9 mouse cellular contexts compared by ENCODE assay signal in the genomic region with DNA sequence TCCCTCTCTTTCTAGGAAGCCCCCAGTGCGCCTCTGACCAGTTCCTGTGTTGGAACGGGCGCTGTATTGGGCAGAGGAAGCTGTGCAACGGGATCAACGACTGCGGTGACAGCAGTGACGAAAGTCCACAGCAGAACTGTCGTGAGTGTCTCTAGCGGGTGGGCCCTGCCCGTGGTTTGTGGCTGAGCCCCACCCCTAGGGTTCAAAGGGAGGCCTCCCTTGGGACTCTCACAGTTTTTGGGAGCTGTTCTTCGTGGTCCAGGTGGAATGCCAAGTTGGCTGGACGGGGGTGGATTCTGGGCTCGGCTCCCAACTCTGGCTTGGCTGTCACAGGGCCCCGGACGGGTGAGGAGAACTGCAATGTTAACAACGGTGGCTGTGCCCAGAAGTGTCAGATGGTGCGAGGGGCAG. TPM values are rescaled to one million over a fixed set of nuclear protein-coding genes. Genes with fewer than 3 reads are reported as not detected.
A peak's percentile ranks its signal among the peaks of the same experiment; 100 is the strongest.
DNase-seq lines count a peak whose midpoint lies in the region; ATAC-seq lines count a peak whose summit lies in the region.
"Had no signal": no experiment of that assay in that cellular context is flagged by ENCODE, and none has a peak within 500 bp of the region (broad histone marks: within the 10 kb centered on the region; RNA-seq: fewer than 3 reads in every experiment).

No protein-coding gene starts in this region.

- H3K9me3 ChIP-seq in megakaryocyte, embryonic 14.5 days: no peaks in the 10 kb centered on the region
- no peaks in the 10 kb centered on the region for H3K9me3 ChIP-seq in hindbrain, embryonic 11.5 days (ENCODE audit: control insufficient read depth, low read length)

- H3K36me3 ChIP-seq in megakaryocyte, embryonic 14.5 days (replicated peaks; ENCODE audit: low read length): no peaks in the 10 kb centered on the region
- peaks cover 2% of the 10 kb centered on the region; the same call in 1 of the 2 replicates for H3K36me3 ChIP-seq in hindbrain, embryonic 11.5 days (ENCODE audit: control insufficient read depth, insufficient read depth, low read length)

- H3K27me3 ChIP-seq in megakaryocyte, embryonic 14.5 days (replicated peaks): peaks cover 70% of the 10 kb centered on the region
- H3K27me3 ChIP-seq in hindbrain, embryonic 11.5 days (ENCODE audit: control insufficient read depth, insufficient read depth, low read length): no peaks in the 10 kb centered on the region

- DNase-seq in adrenal gland, postnatal 10 days: peak; percentile 72
- DNase-seq in adrenal gland, adult 18-20 months (ENCODE audit: low spot score in 2 of 2): no peak
- peak; percentile 70 for DNase-seq in left cerebral cortex, postnatal 4 days
- no peak for DNase-seq in left cerebral cortex, adult 8-10 months (ENCODE audit: low spot score in 2 of 2)
- DNase-seq in heart, adult 18-20 months: peak; percentile 78 to 81
- no peak for DNase-seq in hindbrain, embryonic 11.5 days (ENCODE audit: low spot score)
- DNase-seq: midbrain, embryonic 14.5 days had no signal

- H3K9ac ChIP-seq in hindbrain, embryonic 11.5 days (ENCODE audit: low read depth, low read length): no peak overlapping the region

- peaks cover 19% of the 10 kb centered on the region for H3K4me1 ChIP-seq in megakaryocyte, embryonic 14.5 days
- H3K4me1 ChIP-seq in hindbrain, embryonic 11.5 days (replicated peaks; ENCODE audit: control insufficient read depth, insufficient read depth, low read length): no peaks in the 10 kb centered on the region

- no peak overlapping the region for H3K4me2 ChIP-seq in hindbrain, embryonic 11.5 days (replicated peaks; ENCODE audit: low read depth, low read length)

- WGBS in hindbrain, embryonic 11.5 days: 85% methylated on average over 17 of the region's 17 CpGs

- no peak overlapping the region for H3K27ac ChIP-seq in hindbrain, embryonic 11.5 days (ENCODE audit: low read depth, low read length)

- ATAC-seq in frontal cortex, adult (ENCODE audit: low TSS enrichment): no peak
- no peak for ATAC-seq in hindbrain, embryonic 11.5 days (ENCODE audit: low FRiP score)

- intact Hi-C loops in left cerebral cortex, postnatal 4 days (cut with DNase I): no loop called here

- H3K4me3 ChIP-seq in megakaryocyte, embryonic 14.5 days (replicated peaks): peak overlapping the region; percentile 72
- H3K4me3 ChIP-seq in hindbrain, embryonic 11.5 days (ENCODE audit: low read depth, low read length): no peak overlapping the region

RNA-seq across cellular contexts. Expression of a gene that starts 18.9 kb away (rescaled TPM):
- total RNA-seq in adrenal gland, postnatal 10 days (2021): 1 to 10 TPM; 7.0 to 8.3 TPM
- 1 to 10 TPM; 4.8 TPM for total RNA-seq in adrenal gland, adult 18-20 months (2021)
- total RNA-seq in left cerebral cortex, postnatal 4 days (2021): 10 to 100 TPM; 14.4 to 15.4 TPM
- total RNA-seq in left cerebral cortex, adult 8-10 months (2022): 10 to 100 TPM; 25.2 to 34.7 (median 28.3) TPM
- 10 to 100 TPM in 1 of 2 experiments, 1 to 10 TPM in 1; 9.4 to 10.4 TPM for total RNA-seq in heart, adult 18-20 months (2021)
- 0.16 TPM in 1 of 2 replicates, not detected in the other for polyA plus RNA-seq in megakaryocyte, embryonic 14.5 days (2012; ENCODE audit: insufficient read depth, low replicate concordance)
- polyA plus RNA-seq in hindbrain, embryonic 11.5 days (2014; fragmentation: Nextera tagmentation; extraction: Ambion mirVana): 5.9 TPM in 2 replicates

RNA-seq across cellular contexts. Expression of a gene that starts 31.8 kb away (rescaled TPM):
- 10 to 100 TPM; 15.2 to 17.6 TPM for total RNA-seq in adrenal gland, postnatal 10 days (2021)
- total RNA-seq in adrenal gland, adult 18-20 months (2021): 10 to 100 TPM; 15.0 to 16.4 TPM
- total RNA-seq in left cerebral cortex, postnatal 4 days (2021): 100 to 1,000 TPM; 106 to 109 TPM
- total RNA-seq in left cerebral cortex, adult 8-10 months (2022): 100 to 1,000 TPM in 3 of 4 experiments, 10 to 100 TPM in 1; 99.4 to 118 (median 105) TPM
- total RNA-seq in heart, adult 18-20 months (2021): 10 to 100 TPM in 1 of 2 experiments, 1 to 10 TPM in 1; 7.7 to 14.7 TPM
- 1.5 and 2.6 TPM in 2 replicates for polyA plus RNA-seq in megakaryocyte, embryonic 14.5 days (2012; ENCODE audit: insufficient read depth, low replicate concordance)
- polyA plus RNA-seq in hindbrain, embryonic 11.5 days (2014; fragmentation: Nextera tagmentation; extraction: Ambion mirVana): 102 and 104 TPM in 2 replicates

RNA-seq across cellular contexts. Expression of a gene that starts 50.3 kb away (rescaled TPM):
- 10 to 100 TPM; 44.4 to 51.3 TPM for total RNA-seq in adrenal gland, postnatal 10 days (2021)
- 10 to 100 TPM; 32.6 to 35.1 TPM for total RNA-seq in adrenal gland, adult 18-20 months (2021)
- total RNA-seq in left cerebral cortex, postnatal 4 days (2021): 100 to 1,000 TPM; 156 to 163 TPM
- total RNA-seq in left cerebral cortex, adult 8-10 months (2022): 100 to 1,000 TPM; 116 to 144 (median 129) TPM
- total RNA-seq in heart, adult 18-20 months (2021): 10 to 100 TPM; 49.1 to 50.4 TPM
- polyA plus RNA-seq in megakaryocyte, embryonic 14.5 days (2012; ENCODE audit: insufficient read depth, low replicate concordance): 0.92 and 3.6 TPM in 2 replicates
- polyA plus RNA-seq in hindbrain, embryonic 11.5 days (2014; fragmentation: Nextera tagmentation; extraction: Ambion mirVana): 132 and 171 TPM in 2 replicates

Comparison
In these comparisons a context has a peak if more than half of its experiments do, and no peak if none do; other contexts are left out.
1. DNase-seq: peak in adrenal gland, postnatal 10 days (single experiment), left cerebral cortex, postnatal 4 days (single experiment) and heart, adult 18-20 months (2 of 2); none in adrenal gland, adult 18-20 months (0 of 2), left cerebral cortex, adult 8-10 months (0 of 2) and hindbrain, embryonic 11.5 days (single experiment).
2. RNA of a gene that starts 31.8 kb away (total RNA-seq): 106 to 109 TPM in left cerebral cortex, postnatal 4 days and 99.4 to 118 TPM in left cerebral cortex, adult 8-10 months; 15.2 to 17.6 TPM in adrenal gland, postnatal 10 days, 15.0 to 16.4 TPM in adrenal gland, adult 18-20 months and 7.7 to 14.7 TPM in heart, adult 18-20 months; every median in the first group is over 4 times any median in the second.